Mouse (Mus musculus): ENCODE results near the gene Mia. TPM values are rescaled to one million over a fixed set of nuclear protein-coding genes. Genes with fewer than 3 reads are reported as not detected.

Gene Mia
- 1 to 10 TPM; 2.3 to 2.4 TPM for total RNA-seq (2021)

DNA sequence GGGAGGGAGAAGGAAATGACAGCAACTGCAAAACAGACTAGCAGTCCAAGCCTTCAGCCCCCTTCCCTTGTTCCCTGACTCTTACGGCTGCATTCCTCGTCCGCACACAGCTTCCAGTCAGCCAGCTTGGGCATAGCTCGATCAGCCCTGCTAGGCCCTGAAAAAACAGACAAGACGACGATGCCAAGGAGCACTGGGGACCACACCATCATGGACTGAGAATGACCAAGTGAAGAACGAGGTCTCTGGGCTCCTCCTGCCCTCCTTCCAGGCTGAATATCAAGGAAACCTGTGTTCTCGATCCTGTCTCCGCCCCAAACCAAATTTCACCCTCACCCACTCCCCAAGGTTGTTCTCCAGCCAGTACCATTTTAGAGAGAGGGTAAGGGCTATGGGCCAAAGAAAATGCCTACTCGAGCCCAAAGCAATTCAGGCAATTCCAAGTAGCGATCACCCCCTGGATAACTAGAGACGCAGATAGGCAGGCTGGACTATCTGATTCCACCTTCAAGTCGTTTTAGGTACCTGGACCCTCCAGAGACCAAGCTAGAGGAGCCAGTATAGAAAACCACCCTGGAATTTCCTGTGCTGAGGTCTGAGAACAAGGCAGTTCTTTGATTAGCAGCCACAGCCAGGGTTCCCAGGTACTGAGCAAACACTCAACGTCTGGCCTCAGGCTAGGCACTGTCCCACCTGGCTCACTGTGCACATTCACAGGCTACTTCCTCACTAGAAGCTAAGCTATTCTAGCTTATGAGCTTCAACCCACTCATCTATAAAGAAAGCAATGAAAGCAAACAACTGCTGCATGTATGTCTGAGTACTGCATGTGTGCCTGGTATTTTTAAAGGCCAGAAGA lies at the start of gene Mia, which contains the start of gene Gm21983:
Gene Mia (minus strand): TSS at position 321 of the 859 bp plus-strand sequence.
Gene Gm21983 (minus strand): TSS at position 250 of the 859 bp plus-strand sequence.
- intact Hi-C loops (cut with DNase I), result no loop called here

DNA sequence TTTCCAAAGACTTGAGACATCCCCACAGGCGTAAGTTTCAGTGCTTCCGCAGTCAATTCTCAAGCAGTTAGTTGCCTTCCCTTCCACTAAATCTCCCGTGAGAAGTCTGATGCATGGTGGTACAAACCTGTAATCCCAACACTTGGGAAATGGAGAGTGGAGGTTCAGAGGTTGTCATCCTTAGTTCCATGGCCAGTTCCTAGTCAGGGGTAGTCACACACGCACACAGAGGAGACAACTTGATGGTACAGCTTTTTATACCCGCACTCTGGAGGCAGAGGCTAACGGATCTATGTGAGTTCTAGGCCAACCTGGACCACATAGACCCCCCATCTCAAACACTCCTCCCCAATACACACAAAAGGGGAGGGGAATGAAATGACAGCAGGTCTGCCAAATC lies 47.9 kb upstream of the Mia start:
- intact Hi-C loops (cut with DNase I), result no loop called here
- no peak for DNase-seq

More for the DNA sequence above, at the start of gene Mia, which contains the start of gene Gm21983:
- no peak for DNase-seq

DNA sequence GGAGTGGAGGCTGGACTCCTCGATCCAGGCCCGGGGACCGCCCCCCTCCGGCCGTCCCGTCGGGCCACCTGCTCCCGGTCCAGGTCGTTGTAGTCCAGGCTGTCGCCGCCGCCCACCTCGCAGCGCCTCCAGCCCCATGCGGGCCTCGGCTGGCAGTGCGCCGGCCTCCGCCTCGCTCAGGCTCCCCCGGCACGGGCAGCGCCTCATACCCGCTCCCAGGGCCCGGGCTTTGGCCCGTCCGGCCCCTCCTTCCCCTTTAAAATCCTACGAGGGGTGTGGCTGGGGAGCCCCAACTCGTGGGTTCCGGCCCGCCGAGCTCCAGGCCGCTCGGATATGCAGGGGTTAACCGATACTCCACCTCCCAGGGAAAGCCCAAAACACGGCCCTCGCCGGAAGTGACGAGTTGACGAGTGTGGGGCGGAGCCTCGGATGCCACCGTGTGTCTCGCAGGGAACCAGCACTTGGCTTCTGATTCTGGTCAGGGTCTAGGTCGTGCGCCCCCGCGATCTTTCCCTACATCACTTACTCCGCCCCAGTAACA lies 47.4 kb upstream of the Mia start, which contains the start of gene Itpkc:
Gene Itpkc (minus strand): TSS at position 381 of the 541 bp plus-strand sequence.
- intact Hi-C loops (cut with DNase I), result no loop called here
- peak; percentile 92 for DNase-seq

DNA sequence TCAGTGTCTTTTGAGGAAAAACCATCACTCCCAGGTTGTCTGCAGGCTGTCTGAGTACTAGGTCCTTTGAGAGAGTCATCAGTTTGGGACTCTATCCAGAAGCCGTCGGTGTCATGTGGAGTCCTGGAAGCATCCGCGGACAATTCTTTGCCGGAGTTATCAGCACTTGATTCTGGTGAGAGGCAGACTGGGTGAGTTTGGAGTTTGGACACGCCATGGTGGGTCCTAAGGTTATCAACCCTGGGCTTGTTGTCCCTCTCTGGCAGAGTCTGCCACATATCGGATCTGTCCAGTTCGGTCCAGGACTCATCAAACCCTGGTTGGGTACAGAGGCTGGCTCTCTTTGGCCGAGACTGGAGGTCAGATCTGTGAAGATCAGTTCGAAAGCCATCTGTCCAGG lies 46.7 kb upstream of the Mia start:
- DNase-seq, result no peak
- intact Hi-C loops (cut with DNase I), result no loop called here

DNA sequence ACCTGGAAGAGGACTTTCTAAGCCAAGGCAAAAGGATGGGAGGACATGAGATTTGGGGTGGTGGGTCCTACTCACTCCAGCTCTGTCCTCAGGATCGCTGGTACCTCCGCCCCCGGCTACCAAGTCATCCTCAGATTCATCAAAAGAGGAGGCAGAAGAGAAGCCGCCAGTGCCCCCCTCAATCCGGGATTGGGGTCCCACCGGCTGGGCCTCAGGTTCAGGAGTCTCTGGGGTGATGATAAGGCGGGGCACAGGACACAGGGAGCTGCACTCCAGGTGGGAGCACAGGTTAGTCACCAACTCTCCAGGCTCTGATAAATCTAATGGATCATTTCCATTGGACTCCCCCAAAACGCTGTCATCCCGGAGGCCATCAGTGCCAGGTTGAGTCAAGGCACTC lies 46.3 kb upstream of the Mia start:
- intact Hi-C loops (cut with DNase I), result no loop called here
- no peak for DNase-seq

DNA sequence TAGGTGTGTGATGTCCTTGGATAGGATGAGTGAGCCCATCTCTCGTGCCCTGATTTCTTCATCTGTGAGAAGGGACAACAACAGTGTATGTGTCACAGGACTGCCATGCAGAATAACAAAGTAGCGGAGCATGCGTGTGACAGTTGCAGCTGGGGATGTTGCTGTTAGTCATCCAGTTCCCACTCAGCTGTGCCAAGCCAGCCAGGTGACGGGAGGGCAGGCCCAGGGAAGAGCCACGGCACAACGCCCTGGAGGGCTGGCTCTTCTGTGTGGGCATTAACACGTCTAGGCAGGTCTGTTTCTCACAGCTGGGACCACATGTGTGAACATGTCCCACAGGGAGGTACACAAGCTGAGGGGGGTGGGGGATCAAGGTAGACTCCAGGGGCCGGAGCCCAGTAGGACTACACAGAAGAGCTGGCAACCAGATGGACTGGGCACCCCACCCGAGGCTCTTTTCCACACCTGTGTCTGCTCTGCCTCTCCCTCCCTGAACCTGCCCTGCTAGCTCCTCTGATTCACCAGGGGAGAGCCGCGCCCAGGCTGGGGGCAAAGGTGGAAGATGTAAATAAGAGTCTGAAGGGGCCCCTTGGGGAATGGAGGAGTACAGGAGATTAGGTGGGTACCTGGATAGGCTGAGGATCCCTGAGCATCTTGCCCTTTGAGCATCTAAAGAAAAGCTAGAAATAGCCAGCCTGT lies 44.1 kb upstream of the Mia start:
- intact Hi-C loops (cut with DNase I), result no loop called here
- no peak for DNase-seq

DNA sequence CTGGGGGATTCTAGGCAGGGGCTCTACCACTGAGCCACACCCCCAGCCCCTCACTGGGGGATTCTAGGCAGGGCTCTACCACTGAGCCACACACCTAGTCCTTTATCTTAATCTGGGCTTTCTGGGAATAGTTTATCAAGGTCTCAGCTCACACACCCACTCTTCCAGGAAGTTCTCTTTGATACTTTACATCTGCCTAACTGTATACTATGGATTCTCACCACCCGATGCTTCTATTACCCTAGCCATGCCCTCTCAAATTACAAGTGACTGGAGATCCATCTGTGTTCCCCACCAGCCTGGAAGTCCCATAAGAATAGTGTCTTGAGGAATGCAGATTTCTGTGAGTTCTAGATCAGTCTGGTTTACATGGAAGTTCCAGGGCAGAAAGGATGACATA lies 41.6 kb upstream of the Mia start:
- intact Hi-C loops (cut with DNase I), result no loop called here

DNA sequence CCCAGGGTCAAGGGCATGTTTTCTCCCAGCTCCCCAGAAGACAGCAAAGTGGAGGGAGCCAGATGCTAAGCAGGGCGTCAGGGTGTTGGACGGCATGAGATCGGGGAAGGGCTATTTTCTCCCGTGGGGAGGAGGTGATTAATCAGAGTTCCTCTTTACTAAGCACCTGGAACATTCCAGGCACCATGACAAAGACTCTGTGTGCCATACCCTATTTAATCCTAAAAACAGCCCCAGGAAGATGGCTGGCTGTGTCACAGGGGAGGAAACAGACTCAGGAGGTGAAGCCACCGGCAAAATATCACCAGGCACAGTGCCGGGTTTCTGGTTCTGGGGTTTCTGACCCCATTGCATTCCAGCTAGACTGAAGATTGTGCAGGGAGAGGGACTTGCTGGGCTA lies 41.0 kb upstream of the Mia start:
- intact Hi-C loops (cut with DNase I), result no loop called here
- no peak for DNase-seq

More for the DNA sequence above, 41.6 kb upstream of the Mia start:
- DNase-seq, result no peak

DNA sequence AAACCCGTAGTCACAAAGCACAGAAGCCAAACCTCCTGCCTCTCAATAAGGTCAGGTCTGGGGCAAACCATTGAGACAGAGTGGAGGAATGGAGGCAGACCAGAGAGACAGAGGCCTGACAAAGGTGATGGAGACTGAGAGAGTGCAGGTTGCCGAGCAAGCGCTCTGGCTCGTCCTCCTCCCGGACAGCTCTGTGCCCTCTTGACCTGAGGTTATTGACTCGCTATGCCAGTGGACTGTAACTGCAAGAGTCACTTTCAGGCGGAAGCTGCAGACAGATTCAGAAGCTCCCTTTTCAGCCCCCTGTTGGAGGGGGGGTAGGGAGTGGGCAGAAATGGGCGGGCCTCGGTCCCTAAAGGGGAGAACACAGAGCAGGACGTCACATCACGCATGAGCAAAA lies 39.0 kb upstream of the Mia start:
- intact Hi-C loops (cut with DNase I), result no loop called here

DNA sequence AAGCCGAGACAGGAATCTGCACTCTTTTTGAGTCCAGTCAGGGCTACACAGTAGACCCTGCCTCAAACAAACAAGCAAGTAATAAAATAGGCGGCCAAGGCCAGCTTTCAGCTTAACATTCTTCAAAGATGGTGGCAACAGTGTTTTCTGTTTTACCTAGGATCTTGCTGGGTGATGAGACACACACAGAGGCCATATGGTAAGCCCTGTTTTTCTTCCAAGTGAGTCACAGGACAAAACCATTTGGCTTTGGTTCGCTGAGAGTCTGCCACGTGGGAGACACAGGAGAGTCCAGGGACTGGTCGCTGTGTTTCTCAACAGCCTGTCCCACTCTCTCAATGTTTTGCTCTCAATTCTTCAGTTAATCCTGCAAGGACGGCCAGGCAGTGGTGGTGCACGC lies 37.6 kb upstream of the Mia start:
- intact Hi-C loops (cut with DNase I), result no loop called here
- no peak for DNase-seq

More for the DNA sequence above, 39.0 kb upstream of the Mia start:
- DNase-seq, result no peak

DNA sequence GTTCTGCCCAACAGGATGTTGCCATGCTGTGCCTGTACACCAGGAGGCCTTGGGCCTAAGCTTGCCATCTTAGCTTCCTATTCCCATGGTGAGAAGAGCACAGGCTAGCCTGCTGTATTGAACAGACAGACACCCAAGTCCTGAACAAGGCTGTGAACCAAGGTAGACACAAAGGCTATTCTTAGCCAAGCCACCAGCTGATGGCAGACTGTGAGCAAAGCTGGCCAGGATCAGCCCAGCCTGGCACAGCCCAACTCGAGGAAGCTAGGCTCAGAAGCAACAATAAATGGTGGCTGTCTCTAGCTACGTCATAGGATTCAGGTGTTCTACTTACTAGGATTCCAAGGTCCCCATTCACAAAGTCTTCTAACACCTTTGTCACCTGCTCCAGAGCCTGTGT lies 31.7 kb upstream of the Mia start:
- intact Hi-C loops (cut with DNase I), result no loop called here
- DNase-seq, result no peak

DNA sequence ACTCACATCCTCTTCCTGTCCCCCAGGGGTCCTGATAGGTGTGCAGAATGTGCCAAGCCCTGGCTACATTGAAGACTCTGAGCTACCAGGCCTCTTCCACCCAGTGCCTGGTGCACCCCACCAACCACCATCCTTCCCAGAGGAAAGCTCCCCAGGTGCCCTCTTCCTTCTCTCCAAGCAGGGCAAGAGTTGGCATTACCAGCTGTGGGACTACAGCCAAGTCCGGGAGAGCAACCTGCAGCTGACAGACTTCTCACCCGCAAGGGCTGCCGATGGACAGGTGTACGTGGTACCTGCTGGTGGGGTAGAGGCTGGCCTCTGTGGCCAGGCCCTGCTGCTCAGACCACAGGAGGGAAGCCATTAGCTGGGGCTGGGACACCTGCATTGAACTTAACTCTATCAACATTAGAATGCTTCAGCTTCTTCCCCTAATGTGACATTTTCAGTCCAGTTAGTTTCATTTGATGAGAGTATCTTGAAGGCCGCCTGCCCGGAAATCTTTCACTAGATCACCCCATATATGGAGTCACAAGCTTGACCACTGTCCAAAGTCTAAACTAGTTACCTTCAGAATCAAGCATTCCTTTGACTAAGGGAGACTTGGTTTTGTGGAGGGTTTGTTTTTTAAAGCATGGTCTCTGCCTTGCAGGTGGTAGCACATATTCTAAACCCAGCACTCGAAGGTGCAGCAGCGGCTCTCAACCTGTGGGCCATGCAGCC lies 22.9 kb upstream of the Mia start:
- no peak for DNase-seq
- intact Hi-C loops (cut with DNase I), result no loop called here

DNA sequence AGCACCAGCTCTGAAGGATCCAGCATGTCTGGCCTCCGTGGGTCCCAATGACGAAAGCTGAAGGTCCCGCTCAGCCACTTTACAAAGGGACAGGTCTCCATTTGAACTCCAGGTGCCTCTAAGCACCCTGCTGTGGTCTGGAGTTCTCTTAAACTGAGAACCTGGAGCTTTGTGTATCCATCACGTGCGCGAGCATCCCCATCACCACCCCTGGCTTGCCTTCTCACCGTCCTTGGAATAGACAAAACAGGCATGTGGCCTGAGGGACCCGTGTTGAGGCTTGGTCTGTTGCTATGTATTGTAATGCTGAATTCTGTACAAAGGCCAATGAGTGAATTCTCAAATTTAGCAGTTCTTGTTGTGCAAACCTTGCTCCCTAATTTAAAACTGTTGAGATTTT lies 17.8 kb upstream of the Mia start:
- DNase-seq, result no peak
- intact Hi-C loops (cut with DNase I), result no loop called here

DNA sequence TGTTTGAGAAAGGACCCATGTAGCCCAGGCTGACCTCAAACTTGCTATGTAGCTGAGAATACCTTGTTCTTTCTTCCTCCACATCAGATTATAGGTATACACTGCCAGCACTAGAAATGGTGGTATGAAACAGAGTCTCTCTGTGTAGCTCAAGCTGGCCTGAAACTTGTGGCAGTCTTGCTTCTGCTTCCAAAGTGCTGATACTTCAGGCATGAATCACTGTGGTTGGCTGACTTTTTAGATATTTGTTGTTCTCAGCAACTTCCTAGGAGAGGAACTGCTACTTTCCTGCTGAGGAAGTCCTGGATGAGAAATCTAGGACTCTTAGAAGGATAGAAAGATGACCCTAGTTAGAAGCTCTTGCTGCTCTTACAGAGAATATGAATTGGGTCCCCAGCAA lies 17.4 kb upstream of the Mia start:
- DNase-seq, result no peak
- intact Hi-C loops (cut with DNase I), result no loop called here

DNA sequence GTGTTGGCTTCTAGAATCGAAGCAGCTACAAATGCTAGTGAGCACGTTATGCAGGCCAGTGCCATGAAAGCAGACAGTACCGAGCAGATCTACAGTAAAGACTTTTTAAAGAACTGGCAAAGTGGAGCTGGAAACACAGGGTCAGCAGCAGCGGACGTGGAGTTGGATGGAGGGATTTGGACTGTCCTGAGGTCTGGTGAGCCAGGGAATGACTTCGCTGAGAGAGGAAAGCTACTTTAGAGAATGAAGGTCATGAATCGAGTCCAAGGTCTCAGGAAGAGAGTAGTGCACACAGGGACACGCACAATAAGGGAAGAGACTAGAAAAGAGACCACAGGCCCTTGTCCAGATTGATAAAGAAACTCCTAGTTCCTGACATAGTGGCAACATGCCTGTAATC lies 16.7 kb upstream of the Mia start:
- no peak for DNase-seq
- intact Hi-C loops (cut with DNase I), result no loop called here

DNA sequence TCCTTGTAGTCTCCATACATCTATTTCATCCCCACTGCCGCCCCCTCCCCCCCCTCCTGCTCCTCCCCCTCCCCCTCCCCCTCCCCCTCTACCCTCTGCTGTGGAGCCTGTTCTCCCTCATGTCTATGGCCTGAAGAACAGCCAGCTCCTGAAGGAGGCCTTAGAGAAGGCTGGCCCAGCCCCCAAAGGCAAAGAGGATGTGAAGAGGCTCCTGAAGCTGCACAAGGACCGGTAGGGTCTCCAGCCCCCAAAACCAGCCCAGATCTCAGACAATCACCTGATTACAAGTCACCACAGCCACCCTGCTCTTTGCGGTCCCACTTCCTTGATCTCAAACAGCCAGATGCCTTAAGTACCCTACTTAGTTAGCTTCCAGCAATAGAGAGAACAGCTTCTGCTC lies 16.2 kb upstream of the Mia start:
- no peak for DNase-seq
- intact Hi-C loops (cut with DNase I), result no loop called here

DNA sequence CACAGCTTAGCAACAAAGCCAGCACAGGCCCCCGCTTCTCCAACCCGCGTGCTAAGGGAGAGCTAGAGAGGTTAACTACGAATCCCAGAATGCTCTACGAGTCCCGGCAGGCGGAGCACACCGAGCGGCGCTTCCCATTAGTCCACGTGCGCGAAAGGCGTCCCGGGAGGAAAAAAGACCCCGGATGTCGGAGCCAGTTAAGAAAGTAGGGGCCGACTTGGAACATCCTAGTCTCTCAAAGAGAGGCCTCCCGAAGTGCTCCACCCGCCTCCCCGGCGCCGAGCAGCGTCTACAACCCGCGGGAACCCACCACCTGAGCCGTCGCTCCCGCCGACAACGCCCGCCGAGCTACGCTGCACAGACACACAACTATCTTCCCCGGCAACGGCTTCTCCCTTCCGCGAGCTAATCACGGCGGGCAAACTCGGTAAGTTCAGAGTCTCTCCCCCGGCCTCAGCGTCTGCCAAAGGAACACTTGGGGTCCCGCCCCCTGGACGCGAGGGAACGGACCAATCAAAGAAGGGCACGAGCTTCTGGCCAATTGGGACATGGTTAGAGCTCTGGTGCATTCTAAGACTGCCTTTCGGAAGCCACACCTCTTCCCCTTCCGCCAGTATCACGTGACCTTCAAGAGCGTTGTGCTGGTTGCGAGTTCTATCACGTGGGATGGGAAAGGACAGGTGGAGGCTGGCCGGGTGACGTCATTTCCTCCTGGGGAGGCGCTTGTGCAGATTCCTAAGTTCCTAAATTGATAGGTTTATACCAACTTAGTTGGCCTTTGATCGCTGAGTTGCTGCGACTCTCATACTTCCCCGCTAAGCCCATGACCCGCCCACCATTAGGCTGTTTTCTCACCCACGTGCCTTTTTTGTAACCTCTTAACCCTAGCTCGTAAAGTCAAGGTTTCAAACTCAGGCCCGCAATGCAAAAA lies 15.0 kb upstream of the Mia start, which contains the start of the genes BC024978 and Snrpa:
Gene BC024978 (plus strand): TSS at position 101 of the 931 bp plus-strand sequence.
Gene Snrpa (minus strand): TSS at position 591 of the 931 bp plus-strand sequence.
- peak; percentile 94 for DNase-seq
- intact Hi-C loops (cut with DNase I), result no loop called here

DNA sequence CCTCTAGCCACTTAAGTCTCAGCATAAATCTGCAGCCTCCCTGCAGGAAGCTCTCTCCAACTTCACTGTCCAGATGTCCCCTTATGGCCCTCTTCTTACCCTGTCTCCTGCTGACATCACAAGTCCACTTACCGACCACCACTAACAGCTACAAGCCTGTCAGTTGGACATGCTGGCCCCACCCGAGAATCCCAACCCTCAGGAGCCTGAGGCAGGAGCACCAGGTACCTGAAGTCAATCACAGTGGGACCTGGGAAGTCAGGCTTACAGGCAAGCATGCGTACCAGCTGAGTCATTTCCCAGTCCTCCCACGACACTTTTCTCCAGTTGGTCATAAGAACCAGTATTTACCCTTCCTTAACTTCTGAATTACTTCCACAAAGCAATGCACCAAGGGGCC lies 12.8 kb upstream of the Mia start:
- intact Hi-C loops (cut with DNase I), result no loop called here
- no peak for DNase-seq

DNA sequence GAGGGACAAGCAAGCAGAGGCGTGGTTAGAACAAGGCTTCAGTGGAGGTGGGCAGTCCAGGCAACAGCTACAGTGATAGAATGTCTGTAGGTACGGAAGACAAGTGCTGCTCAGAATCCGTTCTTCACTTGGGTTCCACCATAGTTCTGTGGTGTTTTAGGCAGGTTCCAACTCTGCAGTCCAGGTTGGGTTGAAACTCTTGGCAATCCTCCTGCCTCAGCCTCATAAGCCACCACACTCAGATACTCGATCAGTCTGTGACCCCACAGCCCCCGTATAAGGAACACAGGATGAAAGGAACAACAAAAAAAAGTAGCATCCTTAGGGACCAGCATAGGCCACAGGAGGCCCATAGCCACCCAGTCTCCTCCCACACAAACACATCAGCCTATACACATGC lies 11.5 kb upstream of the Mia start:
- intact Hi-C loops (cut with DNase I), result no loop called here
- DNase-seq, result no peak

Measured in left cerebral cortex, postnatal 4 days (tissue).